Mouse (Mus musculus) limb, embryonic 12.5 days (tissue): ENCODE results near the gene Hba-x. TPM values are rescaled to one million over a fixed set of nuclear protein-coding genes. Genes with fewer than 3 reads are reported as not detected.

Experiments
- ATAC-seq: fragments of 200-750 bp; cut with Nextera tagmentation; 2 replicates; pipeline ENCODE4 v1.8.0; 2017; ENCODE audit warnings: low read depth, moderate TSS enrichment; ENCODE audit not compliant: insufficient number of reproducible peaks, insufficient read depth, low FRiP score, low TSS enrichment
- H3K27ac ChIP-seq: fragments of 300-500 bp; sonication (generic); 2 replicates; pipeline ENCODE4 v1.5.1; 2016; ENCODE audit warnings: mild to moderate bottlenecking, moderate library complexity
- H3K27me3 ChIP-seq: fragments of 300-500 bp; sonication (generic); 2 replicates; pipeline ENCODE4 v1.6.1; 2016; ENCODE audit warnings: mild to moderate bottlenecking, moderate library complexity
- H3K36me3 ChIP-seq: fragments of 300-500 bp; sonication (generic); 2 replicates; pipeline ENCODE4 v1.6.1; 2016; ENCODE audit warnings: mild to moderate bottlenecking, moderate library complexity
- H3K4me1 ChIP-seq: fragments of 300-500 bp; sonication (generic); replicated peaks from 2 replicates; pipeline ENCODE4 v1.6.1; 2016
- H3K4me2 ChIP-seq: fragments of 300-500 bp; sonication (generic); 2 replicates; pipeline ENCODE4 v1.6.1; 2016; ENCODE audit warnings: mild to moderate bottlenecking, moderate library complexity
- H3K4me3 ChIP-seq: fragments of 300-500 bp; sonication (generic); replicated peaks from 2 replicates; pipeline ENCODE4 v1.5.1; 2016; ENCODE audit warnings: mild to moderate bottlenecking
- H3K9ac ChIP-seq: fragments of 300-500 bp; sonication (generic); replicated peaks from 2 replicates; pipeline ENCODE4 v1.6.1; 2016; ENCODE audit warnings: mild to moderate bottlenecking, moderate library complexity
- H3K9me3 ChIP-seq: fragments of 300-500 bp; sonication (generic); 2 replicates; pipeline ENCODE4 v1.6.1; 2016; ENCODE audit warnings: mild to moderate bottlenecking, moderate library complexity
- WGBS: fragments of 180-500 bp; shearing (Covaris S2); methylation state at CpG from one replicate; pipeline ENCODE4 v1.1.7; 2016; 5-methylcytosine and 5-hydroxymethylcytosine counted together
- polyA plus RNA-seq: library from polyadenylated mRNA; unstranded; fragments of >200 nt; fragmentation: Nextera tagmentation; extraction: Ambion mirVana; gene quantifications from 2 replicates; pipeline ENCODE4 v1.2.1, GENCODE M21; 2016

The Hba-x gene
- polyA plus RNA-seq, 1 experiment from 2014 or later = 1,526 TPM

DNA sequence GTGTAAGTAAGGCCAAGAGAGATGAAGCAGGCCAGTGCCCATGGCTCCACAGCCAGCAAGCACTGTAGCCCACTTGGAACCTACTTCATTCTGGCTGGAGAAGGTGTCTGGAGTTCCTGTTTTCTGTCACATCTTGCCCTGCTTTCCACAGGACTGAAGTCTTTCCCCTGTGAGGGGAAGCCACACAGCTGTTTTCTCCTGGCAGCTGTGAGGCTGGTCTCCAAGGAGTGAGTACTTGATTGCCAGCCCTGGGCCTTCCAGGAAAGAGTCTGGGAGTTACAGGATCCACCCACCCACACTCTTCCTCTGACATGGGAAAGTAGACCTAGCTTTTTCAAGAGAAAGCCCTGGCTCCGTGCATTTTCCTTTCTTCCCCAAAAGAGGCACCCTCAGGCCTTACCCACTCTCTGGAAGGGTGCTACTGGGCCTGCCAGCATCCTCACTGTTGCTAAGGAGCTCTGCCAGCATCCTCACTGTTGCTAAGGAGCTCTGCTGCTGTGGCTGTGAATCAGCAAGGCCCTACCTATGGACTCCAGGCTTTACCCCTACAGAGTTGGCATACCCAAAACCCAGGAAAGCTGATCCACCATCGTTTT lies 26.7 kb downstream of the Hba-x start:
- no peak for ATAC-seq

DNA sequence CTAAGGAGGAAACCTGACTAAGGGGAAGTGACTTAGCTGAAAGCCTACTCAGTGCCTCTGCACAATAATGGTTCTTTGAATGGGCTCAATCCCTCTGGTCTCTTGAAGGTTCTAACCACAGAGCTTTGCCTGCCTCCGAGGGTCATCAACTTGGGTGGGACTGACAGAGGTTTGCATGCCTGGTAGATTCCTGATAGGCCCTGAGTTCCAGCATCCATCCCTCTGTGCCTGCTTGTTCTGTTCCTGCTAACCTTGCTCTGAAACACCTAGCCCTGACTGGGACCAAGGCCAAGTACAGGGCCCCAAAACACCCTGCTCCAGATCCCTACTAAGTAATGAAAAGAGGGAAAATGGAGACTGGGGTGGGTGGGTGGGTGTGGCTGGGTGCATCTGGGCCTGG lies 27.3 kb downstream of the Hba-x start:
- no peak overlapping the region for H3K4me2 ChIP-seq
- WGBS = 93% methylated on average over 1 of the region's 1 CpGs
- H3K4me1 ChIP-seq = no peaks in the 10 kb centered on the region
- H3K27me3 ChIP-seq = peaks cover 26% of the 10 kb centered on the region
- H3K4me3 ChIP-seq = no peak overlapping the region
- H3K27ac ChIP-seq = no peak overlapping the region
- no peaks in the 10 kb centered on the region for H3K36me3 ChIP-seq
- no peak overlapping the region for H3K9ac ChIP-seq
- no peak for ATAC-seq
- no peaks in the 10 kb centered on the region for H3K9me3 ChIP-seq

More for the DNA sequence above, 26.7 kb downstream of the Hba-x start:
- Histone ChIP-seq H3K27ac (no peak overlapping the region), H3K4me3 (no peak overlapping the region), H3K9ac (no peak overlapping the region), H3K9me3 (no peaks in the 10 kb centered on the region), H3K4me2 (no peak overlapping the region), H3K27me3 (peaks cover 26% of the 10 kb centered on the region), H3K36me3 (no peaks in the 10 kb centered on the region), H3K4me1 (no peaks in the 10 kb centered on the region)
- 42% methylated on average over 2 of the region's 2 CpGs for WGBS

DNA sequence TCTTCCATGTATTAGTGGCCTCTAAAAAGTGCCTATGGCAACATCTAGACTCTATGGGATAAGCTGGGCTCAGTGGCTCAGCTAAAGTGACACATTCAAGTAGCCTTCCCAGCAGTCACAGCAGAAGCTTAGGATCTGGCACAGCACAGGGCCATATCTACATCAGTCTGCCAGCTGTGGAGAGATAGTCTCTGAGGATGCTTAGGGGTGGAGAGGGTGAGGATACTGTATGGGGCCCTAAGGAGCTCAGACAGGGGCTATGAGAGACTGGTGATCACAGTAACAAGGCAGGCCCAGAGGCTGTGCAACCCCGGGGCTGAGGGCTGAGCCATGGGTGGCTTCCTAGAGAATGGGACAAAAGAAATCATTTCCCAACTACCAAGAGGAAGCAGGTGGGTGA lies 30.8 kb downstream of the Hba-x start:
- Histone ChIP-seq H3K4me1 (no peaks in the 10 kb centered on the region), H3K9ac (no peak overlapping the region), H3K27ac (no peak overlapping the region), H3K9me3 (no peaks in the 10 kb centered on the region), H3K4me2 (no peak overlapping the region), H3K36me3 (no peaks in the 10 kb centered on the region), H3K27me3 (peaks cover 13% of the 10 kb centered on the region), H3K4me3 (no peak overlapping the region)
- no peak for ATAC-seq
- 71% methylated on average over 1 of the region's 1 CpGs for WGBS

DNA sequence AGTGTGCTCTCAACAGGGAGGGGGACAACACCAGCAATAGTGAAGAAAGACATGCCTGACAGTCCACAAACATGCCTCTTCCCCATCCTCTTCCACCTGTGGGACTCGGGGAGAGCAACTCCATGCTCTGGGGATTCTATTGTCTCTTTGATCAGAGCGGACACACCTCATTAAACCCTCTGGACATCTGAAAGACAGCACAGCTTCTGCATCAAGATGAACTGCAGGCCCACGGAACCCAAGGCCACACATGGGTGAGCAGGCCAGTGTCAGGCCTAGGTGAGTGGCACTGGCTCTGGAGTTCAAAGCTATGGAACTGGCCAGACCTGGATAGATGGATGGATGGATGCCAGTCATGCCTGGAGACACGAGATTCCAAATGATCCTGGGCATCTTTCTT lies 33.2 kb downstream of the Hba-x start:
- no peaks in the 10 kb centered on the region for H3K27me3 ChIP-seq
- H3K27ac ChIP-seq = no peak overlapping the region
- H3K9me3 ChIP-seq = no peaks in the 10 kb centered on the region
- WGBS = 59% methylated on average over 4 of the region's 4 CpGs
- no peaks in the 10 kb centered on the region for H3K36me3 ChIP-seq
- no peak overlapping the region for H3K9ac ChIP-seq
- no peaks in the 10 kb centered on the region for H3K4me1 ChIP-seq
- no peak for ATAC-seq
- H3K4me2 ChIP-seq = no peak overlapping the region
- H3K4me3 ChIP-seq = no peak overlapping the region

DNA sequence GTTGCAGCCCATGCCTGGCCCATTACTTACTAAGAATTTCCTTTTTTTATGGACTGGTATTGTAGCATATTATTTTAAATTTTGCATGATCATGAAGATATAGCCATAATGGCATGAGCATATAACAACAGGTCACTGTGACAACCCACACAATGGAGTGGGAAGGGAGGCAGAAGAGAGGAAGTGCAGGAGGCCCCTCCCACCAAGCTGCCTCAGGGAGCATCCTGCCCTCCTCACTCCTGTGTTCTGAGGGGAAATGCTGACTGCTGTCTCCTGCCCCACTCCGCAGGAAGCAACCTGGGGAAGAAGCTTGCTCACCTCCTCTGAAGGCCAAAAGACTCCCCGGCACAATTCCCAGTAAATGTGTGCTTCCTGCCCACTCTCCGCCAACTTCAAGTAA lies 33.7 kb downstream of the Hba-x start:
- no peak overlapping the region for H3K4me2 ChIP-seq
- H3K27me3 ChIP-seq = no peaks in the 10 kb centered on the region
- WGBS = 73% methylated on average over 3 of the region's 3 CpGs
- no peaks in the 10 kb centered on the region for H3K36me3 ChIP-seq
- H3K9ac ChIP-seq = no peak overlapping the region
- H3K9me3 ChIP-seq = no peaks in the 10 kb centered on the region
- H3K4me3 ChIP-seq = no peak overlapping the region
- H3K4me1 ChIP-seq = no peaks in the 10 kb centered on the region
- no peak overlapping the region for H3K27ac ChIP-seq
- ATAC-seq = no peak

DNA sequence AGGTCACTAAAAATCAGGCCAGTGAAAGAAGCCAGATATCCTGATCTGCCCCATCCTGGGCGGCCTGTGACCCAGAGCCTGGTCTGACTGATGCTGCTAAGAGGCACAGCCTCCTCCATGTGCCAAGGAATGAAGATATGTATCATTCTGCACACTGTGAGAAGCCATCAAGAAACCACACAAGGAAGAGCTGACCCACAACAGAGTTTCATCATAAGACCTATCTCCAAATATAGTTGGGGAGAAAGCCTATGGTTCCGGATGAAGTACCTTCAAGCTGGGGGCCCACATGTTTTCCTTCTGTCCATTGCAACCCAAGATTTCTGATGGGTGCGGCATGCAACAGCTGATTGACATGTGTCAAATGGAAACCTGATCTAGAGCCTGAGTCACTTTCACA lies 39.8 kb downstream of the Hba-x start:
- Histone ChIP-seq H3K4me2 (no peak overlapping the region), H3K4me1 (peaks cover 1% of the 10 kb centered on the region; the same call in 1 of the 2 replicates), H3K36me3 (no peaks in the 10 kb centered on the region), H3K9ac (no peak overlapping the region), H3K27me3 (no peaks in the 10 kb centered on the region), H3K4me3 (no peak overlapping the region), H3K9me3 (no peaks in the 10 kb centered on the region), H3K27ac (no peak overlapping the region)
- ATAC-seq = no peak
- 83% methylated on average over 3 of the region's 3 CpGs for WGBS

DNA sequence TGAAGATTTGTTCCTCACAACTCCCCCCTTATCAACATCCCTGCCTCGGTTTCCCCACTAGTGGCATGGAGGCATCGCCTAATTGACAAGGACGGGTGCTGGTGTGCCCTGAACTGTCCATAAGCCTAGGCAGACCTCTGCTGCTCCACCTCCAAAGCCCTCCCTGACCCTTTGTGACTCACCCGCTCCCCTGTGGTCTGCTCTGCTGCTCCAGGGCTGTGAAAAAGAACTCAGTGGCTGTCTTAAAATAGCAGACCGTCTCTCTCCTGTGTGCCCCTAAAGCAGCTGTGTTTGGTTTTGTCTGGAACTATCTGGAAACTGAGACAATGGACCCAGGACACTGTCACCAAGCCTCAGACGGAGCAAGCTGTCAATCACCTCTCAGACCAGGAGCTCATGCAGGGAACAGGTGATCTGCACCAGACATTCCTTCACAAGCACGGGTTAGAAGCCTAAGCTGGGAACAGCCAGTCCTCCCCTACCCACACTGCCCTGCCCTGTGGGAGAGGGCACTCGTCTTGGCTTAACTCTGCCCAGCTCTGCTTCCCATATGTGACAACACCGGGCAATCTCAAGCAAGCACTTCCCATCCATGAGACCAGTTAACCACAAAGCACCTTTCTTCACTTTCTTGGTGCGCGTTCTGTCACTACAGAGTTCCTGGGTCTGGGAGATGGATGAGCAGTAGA lies 44.5 kb downstream of the Hba-x start:
- Histone ChIP-seq H3K4me1 (peaks cover 4% of the 10 kb centered on the region; the same call in 1 of the 2 replicates), H3K27me3 (no peaks in the 10 kb centered on the region), H3K27ac (no peak overlapping the region), H3K9ac (no peak overlapping the region), H3K36me3 (no peaks in the 10 kb centered on the region), H3K9me3 (no peaks in the 10 kb centered on the region), H3K4me3 (no peak overlapping the region), H3K4me2 (no peak overlapping the region)
- ATAC-seq = peak; percentile 48; the same call in 1 of the 2 replicates
- 67% methylated on average over 11 of the region's 11 CpGs for whole genome bisulfite sequencing

DNA sequence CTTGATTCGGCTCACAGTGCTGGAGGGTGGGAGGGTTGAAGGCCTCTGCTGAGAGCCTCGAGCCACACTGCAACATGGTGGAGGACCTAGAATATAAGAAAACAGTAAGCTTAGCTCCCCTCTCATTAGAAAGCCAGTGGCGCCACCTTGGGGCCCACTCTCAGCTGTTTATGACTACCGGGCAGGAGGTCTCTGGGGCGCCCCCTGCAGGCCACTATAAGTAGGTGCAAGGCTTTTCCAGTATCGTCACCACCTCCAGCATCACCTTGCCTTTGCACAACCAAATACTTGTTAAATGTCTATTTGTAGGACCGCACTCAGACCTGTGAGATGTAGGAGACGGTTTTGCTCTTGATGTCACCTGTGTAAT lies 45.0 kb downstream of the Hba-x start:
- Histone ChIP-seq H3K27ac (no peak overlapping the region), H3K27me3 (no peaks in the 10 kb centered on the region), H3K4me3 (no peak overlapping the region), H3K36me3 (no peaks in the 10 kb centered on the region), H3K4me1 (peaks cover 4% of the 10 kb centered on the region; the same call in 1 of the 2 replicates), H3K4me2 (no peak overlapping the region), H3K9ac (no peak overlapping the region), H3K9me3 (no peaks in the 10 kb centered on the region)
- ATAC-seq = no peak; the same call in 1 of the 2 replicates
- WGBS = 37% methylated on average over 8 of the region's 8 CpGs

DNA sequence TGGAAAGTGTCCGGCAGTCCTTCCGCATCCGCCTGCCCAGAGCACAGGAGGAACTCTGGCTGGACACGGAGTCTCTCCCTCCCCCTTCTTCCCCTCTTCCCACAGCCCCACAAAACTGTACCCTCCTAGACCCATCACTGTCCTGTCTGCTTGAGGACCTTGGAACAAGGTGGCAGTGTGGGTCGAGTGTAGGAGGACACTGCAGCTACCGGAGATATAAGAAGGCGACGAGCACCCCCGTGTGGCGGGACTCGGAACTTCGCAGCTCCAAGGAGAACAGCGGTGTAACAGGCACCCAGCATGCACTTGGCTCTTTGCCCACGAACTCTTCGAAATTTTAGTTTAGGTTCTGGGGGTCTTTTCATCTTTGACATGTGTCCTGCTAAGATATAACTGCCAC lies 48.4 kb downstream of the Hba-x start:
- WGBS = 14% methylated on average over 15 of the region's 15 CpGs
- Histone ChIP-seq H3K9ac (0 out of 2 replicates have a peak overlapping the region, but pooled peaks have one; percentile 23), H3K4me3 (no peak overlapping the region), H3K4me2 (peak overlapping the region; percentile 41), H3K27me3 (no peaks in the 10 kb centered on the region; the same call in 1 of the 2 replicates), H3K36me3 (no peaks in the 10 kb centered on the region), H3K27ac (no peak overlapping the region), H3K4me1 (peaks cover 4% of the 10 kb centered on the region; the same call in 1 of the 2 replicates), H3K9me3 (no peaks in the 10 kb centered on the region)
- peak; percentile 49; the same call in 1 of the 2 replicates for ATAC-seq

Other genes starting within 250 kb of the Hba-x start
- 0.21 TPM in 1 of 2 replicates, not detected in the other for gene Il9r, start 76.1 kb upstream of the Hba-x start, polyA plus RNA-seq
- 81.9 and 83.3 TPM in 2 replicates for gene Snrnp25, start 71.0 kb upstream of the Hba-x start, polyA plus RNA-seq
- gene Rhbdf1, start 54.1 kb upstream of the Hba-x start, polyA plus RNA-seq = 39.8 and 42.0 TPM in 2 replicates
- 42.4 and 44.6 TPM in 2 replicates for gene Mpg, start 49.9 kb upstream of the Hba-x start, polyA plus RNA-seq
- gene Nprl3, start 8.7 kb upstream of the Hba-x start, polyA plus RNA-seq = 43.7 and 47.8 TPM in 2 replicates
- 3,017 and 3,206 TPM in 2 replicates for gene Hba-a1, start 7.1 kb downstream of the Hba-x start, polyA plus RNA-seq
- gene Hbq1b, start 10.6 kb downstream of the Hba-x start, polyA plus RNA-seq = 3.5 and 3.9 TPM in 2 replicates
- gene Hba-a2, start 20.1 kb downstream of the Hba-x start, polyA plus RNA-seq = 6,550 and 6,738 TPM in 2 replicates
- gene Hbq1a, start 23.7 kb downstream of the Hba-x start, polyA plus RNA-seq = 0.90 TPM in 1 of 2 replicates, not detected in the other
- 27.7 and 29.4 TPM in 2 replicates for gene Sh3pxd2b, start 71.4 kb downstream of the Hba-x start, polyA plus RNA-seq
- gene Ubtd2, start 179.0 kb downstream of the Hba-x start, polyA plus RNA-seq = 88.8 and 94.4 TPM in 2 replicates